Mouse (Mus musculus) megakaryocyte-erythroid progenitor cell, adult 5-6 weeks (primary cell): ENCODE measurements around the gene Scn2a. TPM values are rescaled to one million over a fixed set of nuclear protein-coding genes. Genes with fewer than 3 reads are reported as not detected.

Experiments
- ATAC-seq: replicated peaks from 2 replicates; pipeline ENCODE4 v1.8.0; 2016; ENCODE audit warnings: mild to moderate bottlenecking, inconsistent platforms; ENCODE audit not compliant: severe bottlenecking, poor library complexity, low FRiP score, low TSS enrichment
- total RNA-seq, 2 experiments: library from RNA; stranded (forward) in 1 of 2; stranded (reverse) in 1 of 2; fragments of 200-1000, 215-1000 nt in 1 of 2; fragments of >200 nt in 1 of 2; fragmentation: Nextera tagmentation in 1 of 2; gene quantifications; 2 replicates each; pipeline ENCODE4 v1.2.3; 2014 to 2017

Scn2a gene
- total RNA-seq (2014; fragmentation: Nextera tagmentation) (0.44 TPM in 1 of 2 replicates, not detected in the other), total RNA-seq (2017) (not detected in 2 replicates)

GRCm38 (mm10) chr2:65620556-65621166 lies at the start of gene Scn2a:
TSS of gene Scn2a (plus strand) at chr2:65620771.
- peak; percentile 68; the same call in 1 of the 2 replicates for ATAC-seq

GRCm38 (mm10) chr2:65587679-65588078 lies 32.9 kb upstream of the Scn2a start:
- ATAC-seq, result no peak

- ATAC-seq, result no peak
Observed at GRCm38 (mm10) chr2:65607813-65608212, 12.8 kb upstream of the Scn2a start.

GRCm38 (mm10) chr2:65611887-65612286 lies 8.7 kb upstream of the Scn2a start:
- no peak for ATAC-seq

GRCm38 (mm10) chr2:65619781-65620180 lies 790 bp upstream of the Scn2a start:
- no peak for ATAC-seq

GRCm38 (mm10) chr2:65621254-65621653 lies 683 bp downstream of the Scn2a start:
- ATAC-seq, result no peak

- ATAC-seq, result no peak
Observed at GRCm38 (mm10) chr2:65621838-65622237, 1.3 kb downstream of the Scn2a start.

GRCm38 (mm10) chr2:65652636-65653035 lies 32.1 kb downstream of the Scn2a start:
- no peak for ATAC-seq

- no peak for ATAC-seq
Observed at GRCm38 (mm10) chr2:65657031-65657430, 36.5 kb downstream of the Scn2a start.

- no peak for ATAC-seq
Observed at GRCm38 (mm10) chr2:65658430-65658829, 37.9 kb downstream of the Scn2a start.

- no peak for ATAC-seq
Observed at GRCm38 (mm10) chr2:65663892-65664291, 43.3 kb downstream of the Scn2a start.

- ATAC-seq, result no peak
Observed at GRCm38 (mm10) chr2:65664481-65664880, 43.9 kb downstream of the Scn2a start.

- ATAC-seq, result no peak
Observed at GRCm38 (mm10) chr2:65665180-65665579, 44.6 kb downstream of the Scn2a start.

- ATAC-seq, result no peak
Observed at GRCm38 (mm10) chr2:65667590-65668436, 47.2 kb downstream of the Scn2a start.

GRCm38 (mm10) chr2:65668437-65669135 lies 48.0 kb downstream of the Scn2a start:
- peak; percentile 94 for ATAC-seq

GRCm38 (mm10) chr2:65669561-65669960 lies 49.0 kb downstream of the Scn2a start:
- ATAC-seq, result no peak

GRCm38 (mm10) chr2:65670153-65670817 lies 49.7 kb downstream of the Scn2a start:
- ATAC-seq, result no peak

GRCm38 (mm10) chr2:65679621-65680020 lies 59.0 kb downstream of the Scn2a start:
- ATAC-seq, result no peak

- ATAC-seq, result no peak
Observed at GRCm38 (mm10) chr2:65685151-65685550, 64.6 kb downstream of the Scn2a start.
